Mouse (Mus musculus): ENCODE measurements around the gene Ncam2.

GRCm38 (mm10) chr16:81656550-81656949 is 456.1 kb downstream of the Ncam2 start:
- TF ChIP-seq POLR2A (IDR thresholded peaks at IDR 0.05; ENCODE audit: extremely low read depth, insufficient read depth, low read length) (no peak), CTCF (IDR thresholded peaks at IDR 0.05; ENCODE audit: low read depth, low read length) (no peak)

All from liver, adult 2 months (tissue).